Mouse (Mus musculus): ENCODE results near the gene Hid1.
"Not testable (repeated sequence)": the region's sequence is repeated elsewhere in the genome, so short reads cannot be mapped to it uniquely, and the experiment has no call there.

Gene Hid1

DNA sequence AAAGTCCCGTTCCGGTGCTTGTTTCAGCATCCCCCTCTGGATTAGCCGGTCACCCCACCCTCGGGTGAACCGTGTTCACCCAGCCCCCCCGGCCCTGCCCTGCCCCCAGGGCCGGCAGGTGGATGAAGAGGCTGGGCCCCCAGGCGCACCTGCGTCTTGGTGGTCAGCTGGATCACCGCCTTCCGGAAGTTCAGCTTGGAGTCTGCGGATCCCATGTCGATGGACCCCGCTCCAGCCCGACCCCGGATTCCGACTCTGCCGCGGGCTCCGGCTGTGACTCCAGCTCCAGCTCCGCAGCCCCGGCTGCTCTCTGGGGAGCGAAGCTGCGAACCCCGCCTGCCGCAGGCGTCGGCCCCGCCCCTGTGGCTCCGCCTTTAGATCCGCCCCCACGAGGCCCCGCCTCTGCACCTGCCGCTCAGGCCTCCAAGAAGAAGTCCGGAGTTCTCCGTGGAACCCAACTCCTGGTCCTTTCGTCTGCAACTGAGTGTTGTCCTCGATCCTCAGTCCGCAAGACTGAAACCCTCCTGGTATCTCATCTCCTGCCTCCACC lies at the start of gene Hid1:
Gene Hid1 (minus strand): TSS at position 362 of the 550 bp plus-strand sequence.
- DNase-seq, result peak; percentile 67 to 82

DNA sequence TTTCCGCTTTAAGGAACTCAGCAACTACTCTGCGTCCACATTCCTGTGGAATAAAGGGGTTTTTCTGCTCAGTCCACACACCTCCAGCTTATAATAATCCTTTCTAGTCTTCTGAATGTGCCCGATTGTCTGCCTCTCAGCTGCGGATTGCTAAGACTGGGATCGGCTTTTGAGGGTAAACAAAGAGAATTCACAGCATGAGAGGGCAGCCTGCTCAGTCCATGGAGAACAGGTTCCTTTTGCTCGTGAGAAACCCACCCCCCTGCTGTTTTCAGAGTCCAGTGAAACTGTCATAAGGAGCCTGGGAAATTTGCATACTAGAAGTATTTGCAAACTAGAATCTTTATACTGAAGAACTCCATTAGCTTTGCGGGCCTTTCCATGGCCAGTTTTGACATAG lies 42.0 kb upstream of the Hid1 start:
- DNase-seq, result no peak

DNA sequence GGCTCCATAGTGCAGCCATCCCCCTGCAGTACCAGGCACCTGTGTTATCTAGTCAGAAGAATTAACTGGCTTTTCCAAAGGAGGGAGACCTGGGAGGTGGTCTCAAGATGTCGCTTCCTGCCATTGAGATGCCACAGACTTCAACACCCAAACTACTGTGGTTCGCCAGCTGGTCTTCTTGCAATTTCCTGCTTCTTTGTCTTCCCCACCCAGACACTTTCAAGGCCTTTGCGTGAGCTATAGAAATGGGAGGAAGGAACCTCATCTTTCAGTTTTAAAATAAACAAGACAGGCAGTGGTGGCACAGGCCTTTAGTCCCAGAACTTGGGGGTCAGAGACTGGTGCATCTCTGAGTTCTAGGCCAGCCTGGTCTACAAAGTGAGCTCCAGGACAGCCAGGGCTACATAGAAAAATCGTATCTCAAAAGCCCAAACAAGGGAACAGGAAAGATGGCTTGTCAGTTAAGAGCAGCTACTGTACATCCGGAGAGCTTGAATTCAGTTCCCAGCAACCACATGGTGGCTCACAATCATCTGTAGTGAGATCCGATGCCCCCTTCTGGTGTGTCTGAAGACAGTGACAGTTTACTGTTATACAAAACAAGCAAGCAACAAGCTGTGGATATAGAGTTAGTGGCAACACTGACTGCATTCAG lies 40.8 kb upstream of the Hid1 start:
- no peak for DNase-seq

DNA sequence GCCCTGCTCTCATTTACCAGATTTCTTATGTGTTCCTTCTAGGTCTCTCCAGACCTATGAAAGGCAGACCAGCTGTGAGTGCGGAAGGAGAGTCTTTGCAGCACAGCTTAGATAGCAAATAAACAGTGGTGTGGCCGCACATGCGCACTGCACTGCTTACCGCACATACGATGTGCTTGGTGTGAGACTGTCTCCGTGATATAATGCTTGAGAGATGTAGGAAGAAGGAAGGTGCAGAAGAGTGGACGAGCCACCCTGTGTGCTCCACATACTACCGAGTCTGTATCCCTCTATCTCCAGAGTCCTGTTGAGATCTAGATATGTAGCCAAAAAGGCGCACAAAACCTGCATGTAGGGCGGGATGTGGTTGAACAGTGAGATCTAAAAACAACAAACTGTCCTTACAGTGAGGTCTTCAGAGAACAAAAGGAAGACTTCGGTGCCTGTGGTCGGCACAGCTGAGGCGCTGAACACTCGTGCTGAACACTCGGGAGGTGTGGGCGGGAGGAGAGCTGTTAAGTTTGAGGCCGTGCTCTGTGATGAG lies 39.4 kb upstream of the Hid1 start:
- no peak for DNase-seq

DNA sequence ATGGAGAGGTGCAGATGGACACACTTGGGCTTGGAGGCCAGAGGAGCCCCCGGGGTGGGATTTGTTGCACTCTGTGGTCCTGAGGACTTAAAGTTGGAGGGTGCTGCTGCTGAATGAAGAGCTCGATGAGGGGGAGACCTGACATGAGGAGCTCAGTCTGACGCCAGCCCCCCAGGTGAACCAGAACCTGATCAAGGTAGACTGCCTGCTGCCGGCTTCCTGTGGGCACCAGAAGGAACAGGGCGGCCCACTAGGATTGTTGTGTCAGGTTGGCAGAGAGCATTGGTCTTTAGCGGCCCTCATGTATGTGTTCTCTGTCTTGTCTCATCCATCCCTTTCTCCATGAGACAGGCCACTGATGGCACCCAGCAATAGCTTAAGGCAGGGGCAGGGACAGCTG lies 38.2 kb upstream of the Hid1 start:
- DNase-seq, result no peak

DNA sequence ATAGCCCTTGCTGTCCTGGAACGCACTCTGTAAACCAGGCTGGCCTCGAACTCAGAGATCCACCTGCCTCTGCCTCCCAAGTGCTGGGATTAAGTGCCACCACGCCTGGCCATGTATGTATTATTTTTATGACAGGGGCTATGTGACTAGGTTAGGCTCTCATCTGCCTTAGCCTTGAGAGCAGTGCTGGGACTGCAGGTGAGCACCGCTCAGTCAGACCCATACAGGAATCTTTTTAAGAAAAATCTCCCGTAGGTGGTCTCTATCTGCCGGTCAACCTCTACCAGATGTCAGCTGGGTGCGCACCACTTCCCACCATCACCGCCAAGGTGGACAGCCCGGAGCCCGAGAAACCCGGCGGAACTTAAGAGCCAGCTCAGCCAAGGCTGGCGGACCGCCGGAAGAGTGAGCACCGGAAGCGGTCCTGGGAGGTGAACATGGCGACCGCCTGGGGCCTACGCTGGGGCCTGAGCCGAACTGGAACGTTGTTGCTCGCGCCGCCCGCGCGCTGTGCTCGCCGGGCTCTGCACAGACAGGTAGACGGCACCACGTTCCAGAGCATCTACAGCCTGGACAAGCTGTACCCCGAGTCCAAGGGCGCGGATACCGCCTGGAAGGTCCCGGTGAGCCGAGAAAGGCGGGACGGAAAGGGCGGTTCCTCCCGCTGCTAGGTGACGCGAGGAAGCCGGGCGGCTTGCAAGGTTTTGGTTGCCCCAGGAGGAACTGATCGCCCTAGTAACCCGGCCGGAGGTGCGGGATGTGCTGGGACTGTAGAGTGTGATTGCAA lies 36.0 kb upstream of the Hid1 start, which contains the start of gene Mrpl58:
Gene Mrpl58 (plus strand): TSS at position 415 of the 787 bp plus-strand sequence.
- DNase-seq, result peak; percentile 73 to 87

DNA sequence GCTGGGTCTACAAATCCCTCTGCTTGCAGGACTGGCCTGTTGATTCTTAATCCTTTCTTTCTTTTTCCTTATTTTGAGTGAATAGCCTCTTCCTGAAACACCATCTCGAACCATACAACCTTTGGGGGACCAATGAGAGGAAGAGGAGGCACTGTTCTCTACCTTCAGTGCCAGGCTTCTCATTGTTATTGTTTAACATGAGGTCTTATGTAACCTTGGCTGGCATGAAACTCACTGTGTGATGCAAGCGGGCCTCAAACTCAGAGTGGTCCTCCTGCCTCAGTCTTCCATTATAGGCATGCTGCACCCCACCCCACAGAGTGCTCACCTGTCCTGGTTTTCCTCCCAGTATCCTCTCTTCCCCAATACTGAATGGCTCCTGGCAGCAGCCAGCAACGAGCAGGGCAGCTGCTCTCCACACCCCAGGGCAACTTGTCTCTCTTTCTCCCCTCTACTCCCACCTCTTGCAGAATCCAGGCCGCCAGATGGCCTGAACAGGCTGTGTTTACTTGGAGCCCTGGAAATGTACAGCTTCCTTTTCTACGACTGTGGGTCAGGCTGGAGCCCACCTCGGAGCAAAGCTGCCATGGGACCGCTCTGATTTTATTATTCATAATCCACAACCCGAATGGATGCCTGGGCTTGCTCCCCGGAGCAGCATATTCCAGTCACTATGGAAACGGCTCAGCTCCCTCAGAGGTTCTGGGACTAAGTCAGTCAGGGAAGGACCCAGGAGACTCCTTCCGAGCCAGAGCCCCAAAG lies 33.3 kb upstream of the Hid1 start:
- DNase-seq, result no peak

DNA sequence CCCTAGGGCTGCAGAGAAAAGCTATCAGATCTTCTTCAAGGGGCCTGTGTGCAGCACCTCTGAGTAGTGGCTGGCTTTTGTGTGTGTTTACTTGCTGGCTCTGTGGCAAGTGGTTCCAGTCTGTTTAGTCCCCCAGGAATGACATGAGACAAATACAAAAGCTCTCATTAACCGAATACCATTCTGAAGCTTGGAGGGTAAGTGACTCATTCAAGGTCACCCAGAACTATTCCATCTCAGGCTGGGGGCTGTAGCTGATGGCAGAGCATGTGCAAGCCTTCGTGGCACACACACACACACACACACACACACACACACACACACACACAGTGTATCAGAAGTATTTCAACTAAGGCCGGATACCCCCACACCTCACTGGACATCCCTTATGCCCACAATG lies 32.6 kb upstream of the Hid1 start:
- no peak for DNase-seq

DNA sequence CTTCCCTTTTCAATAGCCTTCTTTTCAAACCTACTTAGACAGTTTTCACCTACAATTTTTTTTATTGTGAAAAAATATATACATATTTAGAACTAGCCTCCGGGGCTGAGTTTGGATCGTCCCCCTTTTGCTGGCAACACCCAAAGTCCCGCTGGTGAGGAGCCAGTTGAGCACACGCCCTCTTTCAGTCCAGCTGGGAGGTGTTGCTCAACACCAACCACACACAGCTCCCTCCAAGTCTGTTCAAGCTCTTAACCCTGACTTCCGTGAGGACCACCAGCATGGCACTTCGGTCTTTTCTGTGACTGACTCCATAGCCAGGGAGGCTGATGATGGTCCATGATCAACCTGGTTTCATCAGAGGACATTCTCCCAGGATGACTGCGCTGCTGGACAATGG lies 30.5 kb upstream of the Hid1 start:
- no peak for DNase-seq

DNA sequence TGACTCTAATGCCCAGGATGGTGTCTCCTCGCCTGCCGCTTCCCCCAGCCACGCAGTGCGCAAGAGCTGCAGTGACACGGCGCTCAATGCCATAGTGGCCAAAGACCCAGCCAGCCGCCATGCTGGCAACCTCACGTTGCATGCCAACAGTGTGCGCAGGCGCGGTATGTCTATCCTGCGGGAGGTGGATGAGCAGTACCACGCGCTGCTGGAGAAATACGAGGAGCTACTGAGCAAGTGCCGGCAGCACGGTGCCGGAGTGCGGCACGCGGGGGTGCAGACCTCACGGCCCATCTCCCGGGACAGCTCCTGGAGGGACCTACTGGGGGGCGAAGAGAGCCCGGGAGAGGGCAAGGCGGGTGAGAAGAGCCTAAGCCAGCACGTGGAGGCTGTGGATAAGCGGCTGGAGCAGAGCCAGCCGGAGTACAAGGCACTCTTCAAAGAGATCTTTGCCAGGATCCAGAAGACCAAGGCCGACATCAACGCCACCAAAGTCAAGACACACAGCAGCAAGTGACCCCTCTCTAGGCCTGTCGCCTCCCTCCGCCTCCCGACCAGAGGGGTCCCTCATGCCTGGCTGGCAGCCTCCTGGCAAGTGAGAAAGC lies 26.3 kb upstream of the Hid1 start:
- no peak for DNase-seq

DNA sequence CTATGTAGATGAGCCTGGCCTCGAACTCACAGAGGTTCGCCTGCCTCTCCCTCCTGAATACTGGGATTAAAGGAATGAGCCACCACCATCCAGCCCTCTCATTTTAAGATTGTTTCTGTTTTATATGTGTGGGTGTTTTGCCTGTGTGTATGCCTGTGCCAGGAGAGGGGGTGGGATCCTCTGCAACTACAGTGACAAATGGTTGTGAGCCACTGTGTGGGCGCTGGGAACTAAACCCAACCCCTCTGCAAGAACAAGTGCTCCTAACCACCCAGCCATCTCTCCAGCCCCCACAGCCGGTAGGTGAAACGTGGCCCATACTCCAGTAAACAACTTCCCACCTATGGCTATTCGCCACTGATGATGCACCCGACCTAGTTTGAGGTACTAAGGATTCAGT lies 23.8 kb upstream of the Hid1 start:
- DNase-seq, result no peak

DNA sequence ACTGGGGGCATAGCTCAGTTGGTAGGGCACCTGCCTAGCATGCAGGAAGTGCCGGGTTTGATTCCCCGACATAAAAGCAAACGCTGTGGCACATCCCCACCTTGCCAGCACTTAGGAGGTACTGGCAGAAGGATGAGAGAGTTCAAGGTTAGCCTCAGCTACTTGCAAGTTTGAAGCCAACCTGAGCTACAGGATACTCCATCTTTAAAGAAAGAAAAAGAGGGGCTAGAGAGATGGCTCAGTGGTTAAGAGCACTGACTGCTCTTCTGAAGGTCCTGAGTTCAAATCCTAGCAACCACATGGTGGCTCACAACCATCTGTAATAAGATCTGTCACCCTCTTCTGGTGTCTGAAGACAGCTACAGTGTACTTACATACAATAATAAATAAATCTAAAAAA lies 19.3 kb upstream of the Hid1 start:
- DNase-seq, result not testable (repeated sequence)

DNA sequence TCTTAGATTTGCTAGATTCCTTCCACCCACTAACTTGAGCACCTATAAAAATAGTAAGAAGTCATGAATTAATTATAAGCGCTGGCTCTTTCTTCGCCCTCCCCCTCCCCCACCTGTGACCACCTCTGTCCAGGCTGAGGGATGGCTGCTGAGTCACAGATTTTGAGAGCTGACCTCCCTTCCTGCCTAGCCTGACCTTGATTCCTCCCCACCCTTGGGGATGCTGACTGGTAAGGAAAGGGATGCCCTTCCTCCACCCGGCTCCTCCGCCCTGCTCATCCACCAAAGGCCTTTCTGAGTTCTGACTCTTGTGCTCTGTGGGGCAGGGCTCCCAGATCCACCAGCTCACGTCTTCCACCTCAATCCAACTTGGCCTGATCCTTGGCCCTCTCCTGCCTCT lies 17.0 kb upstream of the Hid1 start:
- DNase-seq, result no peak

DNA sequence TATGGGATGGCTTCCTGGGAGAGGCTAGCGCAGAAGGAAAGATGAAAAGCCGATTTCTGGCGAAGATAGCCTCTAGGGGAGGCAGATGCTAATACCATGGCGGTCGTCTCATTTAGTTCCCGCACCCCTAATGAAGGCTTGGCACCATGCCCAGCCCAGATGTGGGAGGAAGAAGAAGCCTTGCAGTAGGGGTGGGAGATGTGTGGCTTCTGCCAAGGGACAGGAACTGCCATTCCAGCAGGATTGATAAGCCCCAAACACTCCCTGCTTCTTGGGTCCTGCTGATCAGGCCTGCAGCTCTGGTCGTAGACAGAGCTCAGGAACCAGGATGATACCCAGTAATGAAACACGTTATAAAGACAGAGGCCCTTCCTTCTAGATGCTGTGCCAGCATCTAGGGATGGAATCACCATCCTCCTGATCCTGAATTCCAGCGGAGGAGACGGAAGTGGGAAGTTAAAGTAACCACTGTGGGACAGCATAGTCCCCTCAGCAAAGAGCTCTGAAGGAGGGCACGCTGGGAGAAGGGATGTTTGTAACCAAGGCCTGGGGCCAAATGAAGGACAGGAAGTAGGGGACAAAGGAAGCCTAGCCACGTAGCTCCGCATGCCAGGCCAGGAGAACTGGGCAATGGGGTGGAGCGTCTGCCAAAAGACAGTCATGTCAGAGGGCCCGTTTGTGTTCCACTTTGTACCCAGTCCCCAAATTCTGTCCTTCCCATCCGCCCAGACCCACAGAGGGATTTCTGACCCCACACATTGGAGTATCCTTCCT lies 16.3 kb upstream of the Hid1 start:
- DNase-seq, result no peak

DNA sequence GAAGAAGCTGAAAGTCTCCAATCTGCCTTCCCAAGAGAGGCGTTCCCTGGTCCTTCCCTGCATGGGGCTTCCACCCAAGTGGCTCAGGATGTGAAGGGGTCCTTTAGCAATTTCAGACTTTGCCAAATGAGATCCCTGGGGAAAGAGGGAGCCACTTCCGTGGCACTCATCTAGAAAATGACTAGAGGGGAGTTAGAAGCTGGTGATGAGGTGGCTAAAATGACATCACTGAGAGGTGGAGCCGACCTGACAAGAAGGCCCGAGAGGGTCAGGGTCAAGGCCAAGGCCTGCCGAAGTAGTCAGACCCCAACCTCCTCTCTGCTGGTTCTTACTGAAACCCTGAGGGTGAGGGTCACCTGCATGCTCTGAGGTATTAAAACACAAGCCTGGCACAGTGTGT lies 15.3 kb upstream of the Hid1 start:
- no peak for DNase-seq

DNA sequence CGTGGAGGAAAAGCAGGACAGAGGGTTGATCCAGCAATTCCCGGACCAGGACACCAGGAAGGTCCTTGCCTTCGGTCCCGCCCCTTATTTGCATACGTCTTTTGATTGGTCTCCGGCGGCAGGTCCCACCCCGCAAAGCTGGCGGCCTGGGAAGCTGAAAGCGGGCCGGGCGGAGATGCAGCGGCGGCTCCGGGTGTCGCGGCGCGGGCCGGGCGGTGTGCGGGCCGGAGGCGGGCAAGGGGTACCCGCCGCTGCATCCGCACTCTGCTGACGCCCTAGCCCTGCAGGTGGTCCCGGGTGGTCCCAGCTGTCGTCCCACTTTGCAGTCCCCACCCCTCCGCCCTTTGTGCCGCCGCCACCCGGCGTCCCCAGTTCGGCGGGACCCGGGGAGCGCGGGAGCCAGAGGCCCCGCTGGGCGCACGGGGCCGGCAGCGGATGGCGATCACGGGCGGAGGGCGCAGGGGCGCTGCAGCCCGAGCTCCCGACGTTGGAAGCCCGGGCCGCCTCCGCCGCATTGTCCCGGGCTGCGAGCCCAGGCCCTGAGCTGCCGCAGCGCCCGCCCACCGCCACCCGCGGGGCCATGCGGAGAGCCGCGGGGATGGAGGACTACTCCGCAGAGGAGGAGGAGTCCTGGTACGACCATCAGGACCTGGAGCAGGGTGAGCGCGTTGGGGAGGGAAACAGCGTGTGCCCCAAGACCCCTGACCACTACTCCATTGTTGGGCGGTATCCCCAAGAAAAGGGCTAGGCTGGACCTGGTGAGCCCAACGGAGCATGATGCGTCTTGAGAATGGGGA lies 14.4 kb upstream of the Hid1 start, which contains the start of gene Cdr2l:
Gene Cdr2l (plus strand): TSS at position 174 of the 797 bp plus-strand sequence.
- peak; percentile 30 to 39 for DNase-seq

DNA sequence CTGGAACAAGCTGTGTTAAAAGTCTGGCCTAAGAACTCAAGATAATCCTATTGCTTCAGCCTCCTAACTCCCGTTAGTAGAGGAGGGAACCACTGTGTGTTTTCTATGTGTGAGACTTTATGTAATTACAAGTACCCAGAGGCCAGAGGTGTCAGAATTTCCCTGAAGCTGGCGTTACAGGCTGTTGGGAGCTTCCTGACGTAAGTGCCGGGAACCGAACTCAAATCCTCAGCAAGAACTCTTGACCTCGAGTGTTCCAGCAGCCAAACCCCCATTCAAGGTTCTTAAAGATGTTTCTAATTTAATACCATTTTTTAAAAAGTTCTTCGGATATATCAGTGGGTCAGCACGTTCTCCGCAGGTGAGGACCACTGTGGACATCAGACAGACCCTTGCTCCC lies 13.7 kb upstream of the Hid1 start:
- no peak for DNase-seq

DNA sequence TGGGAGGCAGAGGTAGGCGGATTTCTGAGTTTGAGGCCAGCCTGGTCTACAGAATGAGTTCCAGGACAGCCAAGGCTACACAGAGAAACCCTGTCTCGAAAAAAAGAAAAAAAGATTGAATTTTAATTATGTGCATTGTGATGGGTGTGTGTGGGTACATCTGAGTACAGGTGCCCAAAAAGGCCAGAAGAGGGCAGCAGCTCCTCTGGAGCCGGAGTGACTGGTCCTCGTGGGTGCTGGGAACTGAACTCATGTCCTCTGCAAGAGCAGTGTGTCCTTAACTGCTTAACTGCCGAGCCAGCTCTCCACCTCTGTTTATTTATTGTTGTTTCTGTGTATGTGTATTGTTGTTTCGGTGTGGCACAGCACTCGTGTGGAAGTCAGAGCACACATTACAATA lies 10.3 kb upstream of the Hid1 start:
- no peak for DNase-seq

DNA sequence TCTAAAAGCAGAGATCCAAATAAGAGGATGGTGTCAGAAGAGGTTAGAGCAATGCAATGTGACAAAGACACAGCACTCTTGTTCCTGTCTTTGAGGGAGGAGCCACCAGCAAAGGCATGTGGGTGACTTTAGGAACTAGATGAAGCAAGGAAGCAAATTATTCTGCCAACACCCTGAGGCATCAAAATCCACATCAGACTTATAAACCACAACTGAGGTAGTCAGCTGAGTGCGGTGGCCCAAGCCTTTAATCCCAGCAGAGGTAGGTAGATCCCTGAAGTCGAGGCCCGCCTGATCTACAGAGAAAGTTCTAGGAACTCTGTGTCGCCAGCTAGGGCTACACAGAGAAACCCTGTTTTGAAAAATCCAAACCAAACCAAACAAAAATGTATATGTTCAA lies 9.7 kb upstream of the Hid1 start:
- no peak for DNase-seq

DNA sequence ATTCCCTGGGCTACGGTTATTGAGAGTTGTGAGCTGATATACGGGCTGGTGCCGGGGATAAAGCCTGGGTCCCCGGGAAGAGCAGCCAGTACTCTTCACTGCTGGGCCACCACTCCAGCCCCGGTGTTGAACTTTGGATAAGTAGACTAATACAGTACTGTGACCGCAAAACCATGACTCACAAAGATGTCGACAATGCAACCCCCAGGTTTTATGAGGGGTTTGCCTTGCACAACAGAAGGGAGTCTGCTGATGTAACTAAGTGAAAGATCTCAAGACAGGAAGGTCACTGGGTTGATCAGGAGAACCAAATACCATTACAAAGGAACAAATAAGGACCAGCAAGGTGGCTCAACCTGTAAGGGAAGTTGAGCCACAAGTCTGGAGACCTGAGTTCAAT lies 9.2 kb upstream of the Hid1 start:
- DNase-seq, result no peak
